Mouse (Mus musculus): ENCODE measurements around the gene Gm4836.
"Not testable (repeated sequence)": the region's sequence is repeated elsewhere in the genome, so short reads cannot be mapped to it uniquely, and the experiment has no call there.

Gene Gm4836

DNA sequence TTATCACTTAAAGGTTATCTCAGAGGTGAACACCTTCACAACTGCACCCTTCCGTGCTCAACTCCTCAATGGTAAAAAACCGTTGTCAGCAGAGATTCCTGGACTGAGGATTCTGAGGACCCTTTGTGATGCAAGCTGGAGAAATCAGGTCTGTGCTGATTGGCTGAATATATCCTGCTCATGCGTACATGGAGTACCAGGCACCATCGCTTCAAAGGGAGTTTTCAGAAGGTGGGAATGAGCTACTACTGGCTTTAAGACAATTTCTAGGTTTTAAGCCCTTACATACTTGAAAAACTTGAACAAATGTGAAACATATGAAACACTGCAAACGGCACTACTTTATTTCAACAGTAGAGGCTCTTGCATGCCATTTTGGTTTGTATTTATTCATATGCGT lies at the start of gene Gm4836:
Gene Gm4836 (minus strand): TSS at position 101 of the 400 bp plus-strand sequence.
- not testable (repeated sequence) for DNase-seq
